Mouse (Mus musculus) liver, embryonic 11.5 days (tissue): ENCODE results near the gene Supt3. TPM values are rescaled to one million over a fixed set of nuclear protein-coding genes. Genes with fewer than 3 reads are reported as not detected.

Experiments used
- ATAC-seq: fragments of 200-750 bp; cut with Nextera tagmentation; replicated peaks from 2 replicates; pipeline ENCODE4 v1.8.0; 2017; ENCODE audit warnings: moderate number of reproducible peaks, mild to moderate bottlenecking, moderate TSS enrichment, moderate library complexity; ENCODE audit not compliant: low FRiP score
- DNase-seq: peaks from one replicate; pipeline ENCODE4 v3.0.0-alpha.2; 2017; ENCODE audit warnings: low spot score
- H3K27ac ChIP-seq: fragments of 300-500 bp; sonication (generic); 2 replicates; pipeline ENCODE4 v1.5.1; 2014; ENCODE audit warnings: mild to moderate bottlenecking, low read depth, low read length, control low read depth
- H3K27me3 ChIP-seq: fragments of 300-500 bp; sonication (generic); replicated peaks from 2 replicates; pipeline ENCODE4 v1.6.1; 2014; ENCODE audit warnings: low read length, mixed read lengths; ENCODE audit not compliant: control insufficient read depth, insufficient read depth
- H3K36me3 ChIP-seq: fragments of 300-500 bp; sonication (generic); 2 replicates; pipeline ENCODE4 v1.6.1; 2014; ENCODE audit warnings: mild to moderate bottlenecking, low read length, moderate library complexity, mixed read lengths; ENCODE audit not compliant: control insufficient read depth, insufficient read depth
- H3K4me1 ChIP-seq: fragments of 300-500 bp; sonication (generic); replicated peaks from 2 replicates; pipeline ENCODE4 v1.6.1; 2014; ENCODE audit warnings: low read length, mixed read lengths; ENCODE audit not compliant: control insufficient read depth, insufficient read depth
- H3K4me2 ChIP-seq: fragments of 300-500 bp; sonication (generic); 2 replicates; pipeline ENCODE4 v1.6.1; 2014; ENCODE audit warnings: mild to moderate bottlenecking, control low read depth, moderate library complexity
- H3K4me3 ChIP-seq: fragments of 300-500 bp; sonication (generic); 2 replicates; pipeline ENCODE4 v1.5.1; 2014; ENCODE audit warnings: low read depth, low read length, control low read depth
- H3K9ac ChIP-seq: fragments of 300-500 bp; sonication (generic); 2 replicates; pipeline ENCODE4 v1.6.1; 2014; ENCODE audit warnings: low read depth, low read length, control low read depth
- H3K9me3 ChIP-seq: fragments of 300-500 bp; sonication (generic); 2 replicates; pipeline ENCODE4 v1.6.1; 2016; ENCODE audit warnings: low read length, inconsistent platforms, mixed read lengths; ENCODE audit not compliant: control insufficient read depth
- WGBS: fragments of 180-500 bp; shearing (Covaris S2); extraction: QIAGEN DNeasy Blood & Tissue Kit; methylation state at CpG from one replicate; pipeline ENCODE4 v1.1.7; 2014; 5-methylcytosine and 5-hydroxymethylcytosine counted together
- polyA plus RNA-seq: library from polyadenylated mRNA; unstranded; fragments of >200 nt; fragmentation: Nextera tagmentation; extraction: Ambion mirVana; gene quantifications from 2 replicates; pipeline ENCODE4 v1.2.1, GENCODE M21; 2014

The Supt3 gene
- polyA plus RNA-seq, 1 experiment from 2014 or later: 17.7 TPM

DNA sequence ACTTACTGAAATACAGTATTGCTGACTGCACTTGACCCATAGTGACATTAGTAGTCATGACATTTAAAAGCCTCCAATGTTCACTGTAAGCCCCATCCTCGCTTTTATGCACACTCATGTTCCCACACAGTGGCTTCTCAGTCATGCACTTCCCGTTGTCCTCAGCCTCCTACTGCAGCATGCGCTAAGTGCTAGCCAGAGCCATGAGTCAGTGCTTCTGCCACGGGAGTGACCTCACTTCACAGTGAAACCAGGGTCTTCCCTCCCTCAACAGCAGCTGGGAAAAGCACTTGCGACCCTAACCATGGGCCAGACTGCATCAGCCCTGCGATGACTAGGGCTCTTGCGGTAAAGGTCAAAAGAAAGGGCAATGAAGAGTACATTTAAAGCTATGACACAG, 256.7 kb downstream of the Supt3 start:
- H3K4me3 ChIP-seq: no peak overlapping the region
- H3K27ac ChIP-seq: no peak overlapping the region
- DNase-seq (no peak), ATAC-seq (no peak)
- H3K4me1 ChIP-seq: no peaks in the 10 kb centered on the region
- no peak overlapping the region for H3K4me2 ChIP-seq
- H3K9me3 ChIP-seq: no peaks in the 10 kb centered on the region
- no peaks in the 10 kb centered on the region for H3K36me3 ChIP-seq
- WGBS: 69% methylated on average over 7 of the region's 7 CpGs
- H3K9ac ChIP-seq: no peak overlapping the region
- H3K27me3 ChIP-seq: no peaks in the 10 kb centered on the region

DNA sequence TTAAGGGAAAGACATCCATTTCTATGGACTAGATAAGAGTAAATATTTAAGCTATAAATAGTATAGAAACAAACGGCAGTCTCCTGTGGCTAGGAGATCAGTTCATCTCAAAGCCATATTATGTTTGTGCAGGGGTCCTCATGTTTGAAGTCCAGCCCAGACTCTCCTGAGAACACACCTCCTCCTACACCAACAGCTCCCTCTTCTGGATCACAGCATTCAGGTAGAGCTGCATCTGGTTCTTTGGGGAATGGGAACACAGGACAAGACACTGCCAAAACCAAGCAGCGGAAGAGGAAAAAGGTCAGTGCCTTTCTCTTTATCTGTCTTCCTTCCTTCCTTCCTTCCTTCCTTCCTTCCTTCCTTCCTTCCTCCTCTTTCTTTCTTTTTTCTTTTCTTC, 264.1 kb downstream of the Supt3 start:
- Histone ChIP-seq H3K4me2 (no peak overlapping the region), H3K9ac (no peak overlapping the region), H3K27me3 (no peaks in the 10 kb centered on the region), H3K9me3 (no peaks in the 10 kb centered on the region), H3K4me1 (no peaks in the 10 kb centered on the region), H3K27ac (no peak overlapping the region), H3K36me3 (no peaks in the 10 kb centered on the region), H3K4me3 (no peak overlapping the region)
- DNase-seq (no peak), ATAC-seq (no peak)
- WGBS: 70% methylated on average over 2 of the region's 2 CpGs

DNA sequence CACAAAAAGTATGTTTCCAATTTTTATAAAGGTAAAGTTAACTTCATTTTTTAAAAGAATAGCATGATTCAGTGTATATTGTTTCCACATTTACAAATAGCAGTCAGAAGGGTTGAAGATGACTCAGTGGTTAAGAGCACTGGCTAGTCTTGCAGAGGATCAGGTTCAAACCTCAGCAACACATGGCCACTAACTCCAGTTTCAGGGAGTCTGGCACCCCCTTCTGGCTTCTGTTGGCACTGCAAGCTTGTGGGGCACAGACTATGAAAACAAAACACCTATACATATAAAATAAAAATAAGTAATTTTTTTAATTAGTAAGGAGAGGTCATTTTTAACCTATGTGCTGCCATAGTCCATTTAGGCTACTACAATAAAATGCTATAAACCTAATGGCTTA, 268.9 kb downstream of the Supt3 start:
- H3K27me3 ChIP-seq: no peaks in the 10 kb centered on the region
- no peak for DNase-seq
- H3K36me3 ChIP-seq: no peaks in the 10 kb centered on the region
- H3K9ac ChIP-seq: no peak overlapping the region
- H3K9me3 ChIP-seq: no peaks in the 10 kb centered on the region
- ATAC-seq: no peak
- H3K4me3 ChIP-seq: no peak overlapping the region
- H3K4me2 ChIP-seq: no peak overlapping the region
- no peaks in the 10 kb centered on the region for H3K4me1 ChIP-seq
- no peak overlapping the region for H3K27ac ChIP-seq

DNA sequence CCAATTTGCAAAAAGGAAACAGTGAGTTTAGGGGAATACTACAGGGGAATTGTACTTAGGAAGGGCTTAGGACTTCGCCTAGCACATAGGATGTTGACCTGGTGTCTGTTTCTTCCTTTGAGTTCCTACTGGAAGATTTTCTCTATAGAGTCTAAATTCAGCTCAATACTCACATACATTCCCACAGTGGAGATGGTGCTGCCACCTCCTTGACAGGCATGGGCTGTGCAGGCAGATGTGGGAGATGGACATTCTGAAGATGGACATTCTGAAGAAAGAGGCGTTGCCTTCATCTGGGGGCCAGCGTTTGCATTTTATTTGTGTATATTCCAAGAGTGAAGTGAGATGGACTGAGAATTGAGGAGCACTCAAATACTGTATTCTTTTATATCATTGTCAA, 269.6 kb downstream of the Supt3 start:
- ATAC-seq (no peak), DNase-seq (no peak)
- no peak overlapping the region for H3K4me3 ChIP-seq
- no peaks in the 10 kb centered on the region for H3K27me3 ChIP-seq
- no peak overlapping the region for H3K9ac ChIP-seq
- no peak overlapping the region for H3K27ac ChIP-seq
- H3K9me3 ChIP-seq: no peaks in the 10 kb centered on the region
- H3K4me1 ChIP-seq: no peaks in the 10 kb centered on the region
- no peaks in the 10 kb centered on the region for H3K36me3 ChIP-seq
- H3K4me2 ChIP-seq: no peak overlapping the region
- 86% methylated on average over 3 of the region's 3 CpGs for WGBS

DNA sequence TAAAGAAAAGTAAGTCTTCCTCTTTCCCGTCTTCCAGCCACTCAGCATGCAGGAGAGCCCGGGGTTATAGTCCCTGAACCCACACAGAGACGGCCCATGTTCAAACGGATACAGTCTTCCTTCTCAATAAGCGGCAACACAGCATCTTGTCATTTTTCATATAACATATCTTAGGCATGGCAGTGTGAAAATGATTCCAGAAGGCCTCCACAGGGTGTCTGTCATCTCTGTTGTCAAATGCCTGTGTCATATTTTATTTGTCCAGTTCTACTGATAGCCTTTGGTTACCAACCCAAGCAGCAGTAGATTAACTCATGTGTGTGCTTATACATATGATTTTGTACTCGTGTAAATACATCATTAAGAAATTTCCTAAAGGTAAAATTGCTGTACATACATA, 270.3 kb downstream of the Supt3 start:
- DNase-seq (no peak), ATAC-seq (no peak)
- H3K27me3 ChIP-seq: no peaks in the 10 kb centered on the region
- H3K9me3 ChIP-seq: no peaks in the 10 kb centered on the region
- no peaks in the 10 kb centered on the region for H3K4me1 ChIP-seq
- H3K4me2 ChIP-seq: no peak overlapping the region
- H3K4me3 ChIP-seq: no peak overlapping the region
- 87% methylated on average over 6 of the region's 6 CpGs for WGBS
- no peak overlapping the region for H3K27ac ChIP-seq
- no peak overlapping the region for H3K9ac ChIP-seq
- H3K36me3 ChIP-seq: no peaks in the 10 kb centered on the region

DNA sequence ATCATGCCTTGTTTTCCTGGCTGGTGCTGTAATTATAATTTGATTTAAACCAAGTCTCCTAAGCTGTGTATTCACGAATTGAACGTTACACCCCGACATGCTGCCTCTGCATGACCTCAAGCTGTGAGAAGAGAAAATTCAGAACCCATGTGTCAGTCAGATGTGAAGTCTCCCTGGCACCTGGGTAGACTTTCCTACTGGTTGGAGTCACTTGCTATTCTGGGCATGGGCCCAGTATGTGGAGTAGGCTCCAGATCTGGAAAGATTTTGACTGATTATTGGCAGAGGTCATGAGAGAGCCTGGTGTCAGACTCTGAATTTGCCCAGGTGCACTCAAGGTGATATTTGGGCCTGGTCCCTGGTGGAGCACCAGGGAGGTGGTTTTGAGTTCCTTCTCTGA, 275.0 kb downstream of the Supt3 start:
- DNase-seq (no peak), ATAC-seq (no peak)
- H3K36me3 ChIP-seq: no peaks in the 10 kb centered on the region
- no peaks in the 10 kb centered on the region for H3K9me3 ChIP-seq
- no peaks in the 10 kb centered on the region for H3K27me3 ChIP-seq
- WGBS: 78% methylated on average over 3 of the region's 3 CpGs
- no peak overlapping the region for H3K4me3 ChIP-seq
- H3K27ac ChIP-seq: no peak overlapping the region
- H3K4me2 ChIP-seq: no peak overlapping the region
- no peaks in the 10 kb centered on the region for H3K4me1 ChIP-seq
- no peak overlapping the region for H3K9ac ChIP-seq

DNA sequence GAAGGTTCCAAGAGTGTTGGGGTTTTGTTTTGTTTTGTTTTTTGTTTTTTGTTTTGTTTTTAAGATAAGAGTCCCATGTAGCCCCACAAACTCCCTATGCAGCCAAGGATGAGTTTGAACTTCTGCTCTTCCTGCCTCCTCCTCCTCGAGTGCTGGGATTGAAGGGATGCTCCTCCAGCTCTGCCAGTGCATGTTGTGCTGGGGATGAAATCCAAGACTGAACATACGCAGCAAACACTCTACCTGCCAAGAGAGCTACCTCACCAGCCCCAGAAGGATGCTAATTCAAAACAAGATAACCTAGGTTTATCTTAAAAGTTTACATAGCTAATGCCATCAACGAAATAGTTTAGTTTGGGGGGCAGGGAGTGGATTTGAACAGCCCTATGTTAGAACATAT, 276.4 kb downstream of the Supt3 start:
- DNase-seq (no peak), ATAC-seq (no peak)
- Histone ChIP-seq H3K4me2 (no peak overlapping the region), H3K36me3 (no peaks in the 10 kb centered on the region), H3K9ac (no peak overlapping the region), H3K27ac (no peak overlapping the region), H3K27me3 (no peaks in the 10 kb centered on the region), H3K9me3 (no peaks in the 10 kb centered on the region), H3K4me1 (no peaks in the 10 kb centered on the region), H3K4me3 (no peak overlapping the region)
- 72% methylated on average over 3 of the region's 3 CpGs for WGBS

DNA sequence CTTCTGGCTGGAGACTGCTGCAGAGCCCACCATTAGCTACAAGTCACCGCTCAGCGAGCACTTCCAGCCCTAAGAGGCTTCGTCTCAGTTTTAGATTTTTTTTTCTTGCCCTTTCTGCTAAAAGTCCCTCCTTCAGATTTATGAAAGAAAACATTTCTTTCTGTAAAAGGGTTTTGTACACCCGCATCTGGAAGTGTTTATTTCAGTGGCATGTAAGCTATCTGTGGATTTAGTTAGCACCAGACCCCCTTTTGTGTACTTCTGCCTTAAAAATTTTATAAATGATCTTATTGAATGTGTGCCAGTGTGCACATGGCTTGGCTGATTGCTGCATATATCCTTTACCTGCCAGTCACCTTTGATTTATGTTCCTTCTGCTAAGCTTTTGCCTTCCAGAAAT, 277.6 kb downstream of the Supt3 start:
- no peaks in the 10 kb centered on the region for H3K36me3 ChIP-seq
- 81% methylated on average over 4 of the region's 4 CpGs for WGBS
- DNase-seq (no peak), ATAC-seq (no peak)
- H3K27me3 ChIP-seq: no peaks in the 10 kb centered on the region
- no peak overlapping the region for H3K4me3 ChIP-seq
- no peaks in the 10 kb centered on the region for H3K9me3 ChIP-seq
- no peak overlapping the region for H3K27ac ChIP-seq
- no peak overlapping the region for H3K4me2 ChIP-seq
- H3K4me1 ChIP-seq: no peaks in the 10 kb centered on the region
- H3K9ac ChIP-seq: no peak overlapping the region

DNA sequence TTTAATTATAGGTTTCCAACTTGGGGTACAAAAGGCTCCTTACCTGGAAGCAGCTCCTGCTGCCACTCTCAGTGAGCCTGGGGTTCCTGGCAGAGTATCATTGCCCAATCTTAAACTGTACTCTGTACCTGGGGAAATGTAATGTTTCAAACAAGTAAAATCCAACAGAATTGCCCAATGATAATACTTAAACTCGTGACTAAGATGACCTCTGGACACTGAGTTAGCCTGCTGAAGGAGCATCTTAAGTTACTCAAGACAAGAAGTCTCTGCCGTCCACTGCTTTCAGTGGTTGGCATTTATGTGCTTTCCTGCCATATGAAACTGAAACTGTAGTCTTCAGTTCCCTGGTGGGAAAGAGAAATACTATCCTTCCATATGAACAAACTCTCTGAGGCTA, 279.9 kb downstream of the Supt3 start:
- H3K4me3 ChIP-seq: no peak overlapping the region
- H3K9ac ChIP-seq: no peak overlapping the region
- H3K4me2 ChIP-seq: no peak overlapping the region
- WGBS: 78% methylated on average over 2 of the region's 2 CpGs
- no peaks in the 10 kb centered on the region for H3K4me1 ChIP-seq
- DNase-seq (no peak), ATAC-seq (no peak)
- H3K27me3 ChIP-seq: no peaks in the 10 kb centered on the region
- H3K9me3 ChIP-seq: no peaks in the 10 kb centered on the region
- no peak overlapping the region for H3K27ac ChIP-seq
- H3K36me3 ChIP-seq: no peaks in the 10 kb centered on the region
